Mouse (Mus musculus) MEL (cell line): ENCODE measurements around the gene Gpr146.

Source experiments
- CHD2 ChIP-seq: IDR thresholded peaks from 2 replicates; pipeline ENCODE4 v1.6.1; 2011; ENCODE audit warnings: low read length, improper control_type of control experiment
- CTCF ChIP-seq, 3 experiments: IDR thresholded peaks in 2 of 3; conservative IDR thresholded peaks in 1 of 3; 2 replicates each; pipeline ENCODE4 v1.5.1; 2011 to 2012; ENCODE audit warnings: low read length in 3 of 3, low read depth in 2 of 3, mild to moderate bottlenecking in 2 of 3, improper control_type of control experiment in 1 of 3, inconsistent platforms in 1 of 3, mixed read lengths in 1 of 3, moderate library complexity in 1 of 3; ENCODE audit not compliant: control insufficient read depth in 1 of 3, insufficient read depth in 1 of 3, poor library complexity in 1 of 3, severe bottlenecking in 1 of 3
- EP300 ChIP-seq, 2 experiments: IDR thresholded peaks; 2 replicates each; pipeline ENCODE4 v1.6.1; 2011; ENCODE audit warnings: improper control_type of control experiment in 2 of 2, low read length in 2 of 2, low read depth in 1 of 2, mild to moderate bottlenecking in 1 of 2
- GABPA ChIP-seq: IDR thresholded peaks from 2 replicates; pipeline ENCODE4 v1.6.1; 2012; ENCODE audit warnings: low read depth, mild to moderate bottlenecking, inconsistent platforms, low read length, improper control_type of control experiment, moderate library complexity
- HCFC1 ChIP-seq: IDR thresholded peaks from 2 replicates; pipeline ENCODE4 v1.6.1; 2012; ENCODE audit warnings: low read depth, mild to moderate bottlenecking, inconsistent platforms, low read length, improper control_type of control experiment, moderate library complexity
- MEF2A ChIP-seq: IDR thresholded peaks from 2 replicates; pipeline ENCODE4 v1.6.1; 2014; ENCODE audit warnings: low read depth, mild to moderate bottlenecking, inconsistent platforms, low read length, improper control_type of control experiment; ENCODE audit not compliant: poor library complexity, insufficient replicate concordance, severe bottlenecking; ENCODE audit errors: extremely low read depth
- POLR2A ChIP-seq, 2 experiments: IDR thresholded peaks; 2 replicates each; pipeline ENCODE4 v1.6.1; 2011 to 2012; ENCODE audit warnings: low read length in 2 of 2, mild to moderate bottlenecking in 2 of 2, control low read depth in 1 of 2, improper control_type of control experiment in 1 of 2, low read depth in 1 of 2, moderate library complexity in 1 of 2; ENCODE audit not compliant: control insufficient read depth in 1 of 2, insufficient read depth in 1 of 2, poor library complexity in 1 of 2
- RCOR1 ChIP-seq: IDR thresholded peaks from 2 replicates; pipeline ENCODE4 v1.6.1; 2012; ENCODE audit warnings: low read depth, mild to moderate bottlenecking, inconsistent platforms, low read length, improper control_type of control experiment
- UBTF ChIP-seq: IDR thresholded peaks from 2 replicates; pipeline ENCODE4 v1.6.1; 2012; ENCODE audit warnings: low read depth, mild to moderate bottlenecking, inconsistent platforms, low read length, improper control_type of control experiment, moderate library complexity, borderline replicate concordance; ENCODE audit not compliant: insufficient read depth

DNA sequence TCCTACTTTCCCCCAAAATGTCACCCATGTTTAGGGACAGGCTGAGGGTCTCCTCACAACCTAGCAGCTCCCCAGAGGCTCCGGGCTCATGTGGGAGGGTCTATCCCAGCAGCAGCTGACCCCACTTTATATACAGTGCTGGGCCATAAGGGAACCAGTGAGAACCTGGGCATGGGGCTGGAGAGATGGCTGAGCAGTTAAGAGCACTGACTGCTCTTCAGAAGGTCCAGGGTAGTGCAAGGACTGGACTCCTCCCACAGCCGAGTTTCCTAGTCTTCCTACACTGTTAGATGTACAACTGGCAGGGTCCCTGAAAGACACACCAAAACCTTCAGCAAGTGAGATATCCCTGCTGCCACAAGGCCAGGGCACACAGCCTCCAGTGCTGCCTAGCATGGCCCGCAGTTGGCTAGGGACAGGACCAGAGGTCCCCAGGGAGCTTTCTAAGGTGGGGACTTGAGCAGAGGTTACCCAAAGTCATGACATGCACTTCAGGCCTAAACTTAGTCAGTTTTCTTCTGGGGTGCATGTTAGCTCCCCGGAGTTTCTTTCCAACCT, 19.9 kb downstream of the Gpr146 start:
- TF ChIP-seq POLR2A (IDR thresholded peaks at IDR 0.05; ENCODE audit: control insufficient read depth in 1 of 2, insufficient read depth in 1 of 2, low read depth in 1 of 2, low read length in 2 of 2, poor library complexity in 1 of 2) = no peak
- no peak for TF ChIP-seq GABPA
- TF ChIP-seq UBTF = no peak
- no peak for TF ChIP-seq RCOR1
- no peak for TF ChIP-seq CHD2
- TF ChIP-seq MEF2A = no peak
- TF ChIP-seq HCFC1 = no peak
- TF ChIP-seq EP300 (IDR thresholded peaks at IDR 0.05; ENCODE audit: low read depth in 1 of 2, low read length in 2 of 2) = no peak
- TF ChIP-seq CTCF (IDR thresholded peaks at IDR 0.05 in 2 of 3, conservative IDR thresholded peaks at IDR 0.05 in 1 of 3; ENCODE audit: control insufficient read depth in 1 of 3, insufficient read depth in 1 of 3, low read depth in 2 of 3, low read length in 3 of 3, poor library complexity in 1 of 3, severe bottlenecking in 1 of 3) = no peak
